Mouse (Mus musculus): ENCODE results near the gene Eps8l3. TPM values are rescaled to one million over a fixed set of nuclear protein-coding genes. Genes with fewer than 3 reads are reported as not detected.

Gene Eps8l3
- polyA plus RNA-seq, 1 experiment from 2014 or later, result not detected

- ATAC-seq (ENCODE audit: low read depth), result no peak
- no peak overlapping the region for H3K27ac ChIP-seq (ENCODE audit: low read depth, low read length)
- 92% methylated on average over 13 of the region's 13 CpGs for WGBS
- no peak overlapping the region for H3K4me3 ChIP-seq (ENCODE audit: low read depth, low read length)
- H3K4me1 ChIP-seq (ENCODE audit: control insufficient read depth, insufficient read depth, low read length), result peaks cover 5% of the 10 kb centered on the region; the same call in 1 of the 2 replicates
- no peaks in the 10 kb centered on the region for H3K27me3 ChIP-seq (ENCODE audit: control insufficient read depth, insufficient read depth, low read length)
- no peaks in the 10 kb centered on the region for H3K36me3 ChIP-seq (ENCODE audit: control insufficient read depth, insufficient read depth, low read length)
- H3K4me2 ChIP-seq (ENCODE audit: low read depth, low read length), result no peak overlapping the region
- no peak overlapping the region for H3K9ac ChIP-seq (replicated peaks; ENCODE audit: low read depth, low read length)
- H3K9me3 ChIP-seq (ENCODE audit: control insufficient read depth, low read length), result no peaks in the 10 kb centered on the region
Measured at GRCm38 (mm10) chr3:107898691-107899090, 21.7 kb downstream of the Eps8l3 start.

GRCm38 (mm10) chr3:107900955-107901673 is 24.1 kb downstream of the Eps8l3 start:
- Histone ChIP-seq H3K27me3 (ENCODE audit: control insufficient read depth, insufficient read depth, low read length) (no peaks in the 10 kb centered on the region), H3K9me3 (ENCODE audit: control insufficient read depth, low read length) (no peaks in the 10 kb centered on the region), H3K9ac (replicated peaks; ENCODE audit: low read depth, low read length) (no peak overlapping the region), H3K27ac (ENCODE audit: low read depth, low read length) (no peak overlapping the region), H3K4me1 (ENCODE audit: control insufficient read depth, insufficient read depth, low read length) (peaks cover 4% of the 10 kb centered on the region; the same call in 1 of the 2 replicates), H3K4me3 (ENCODE audit: low read depth, low read length) (no peak overlapping the region), H3K36me3 (ENCODE audit: control insufficient read depth, insufficient read depth, low read length) (no peaks in the 10 kb centered on the region), H3K4me2 (ENCODE audit: low read depth, low read length) (no peak overlapping the region)
- ATAC-seq (ENCODE audit: low read depth), result no peak
- WGBS, result 70% methylated on average over 11 of the region's 11 CpGs

GRCm38 (mm10) chr3:107905942-107906341 is 28.9 kb downstream of the Eps8l3 start:
- H3K27me3 ChIP-seq (ENCODE audit: control insufficient read depth, insufficient read depth, low read length), result no peaks in the 10 kb centered on the region
- H3K4me1 ChIP-seq (ENCODE audit: control insufficient read depth, insufficient read depth, low read length), result no peaks in the 10 kb centered on the region
- H3K9ac ChIP-seq (replicated peaks; ENCODE audit: low read depth, low read length), result no peak overlapping the region
- H3K4me3 ChIP-seq (ENCODE audit: low read depth, low read length), result no peak overlapping the region
- H3K9me3 ChIP-seq (ENCODE audit: control insufficient read depth, low read length), result no peaks in the 10 kb centered on the region
- no peaks in the 10 kb centered on the region for H3K36me3 ChIP-seq (ENCODE audit: control insufficient read depth, insufficient read depth, low read length)
- H3K4me2 ChIP-seq (ENCODE audit: low read depth, low read length), result no peak overlapping the region
- WGBS, result 62% methylated on average over 6 of the region's 6 CpGs
- ATAC-seq (ENCODE audit: low read depth), result no peak
- no peak overlapping the region for H3K27ac ChIP-seq (ENCODE audit: low read depth, low read length)

GRCm38 (mm10) chr3:107916674-107917073 is 39.6 kb downstream of the Eps8l3 start:
- no peak overlapping the region for H3K4me2 ChIP-seq (ENCODE audit: low read depth, low read length)
- H3K27ac ChIP-seq (ENCODE audit: low read depth, low read length), result no peak overlapping the region
- WGBS, result 88% methylated on average over 15 of the region's 15 CpGs
- no peaks in the 10 kb centered on the region for H3K27me3 ChIP-seq (ENCODE audit: control insufficient read depth, insufficient read depth, low read length)
- H3K9me3 ChIP-seq (ENCODE audit: control insufficient read depth, low read length), result no peaks in the 10 kb centered on the region
- H3K36me3 ChIP-seq (ENCODE audit: control insufficient read depth, insufficient read depth, low read length), result no peaks in the 10 kb centered on the region
- no peak overlapping the region for H3K9ac ChIP-seq (replicated peaks; ENCODE audit: low read depth, low read length)
- no peaks in the 10 kb centered on the region for H3K4me1 ChIP-seq (ENCODE audit: control insufficient read depth, insufficient read depth, low read length)
- no peak for ATAC-seq (ENCODE audit: low read depth)
- no peak overlapping the region for H3K4me3 ChIP-seq (ENCODE audit: low read depth, low read length)

- Histone ChIP-seq H3K4me3 (ENCODE audit: low read depth, low read length) (no peak overlapping the region), H3K9me3 (ENCODE audit: control insufficient read depth, low read length) (no peaks in the 10 kb centered on the region), H3K36me3 (ENCODE audit: control insufficient read depth, insufficient read depth, low read length) (no peaks in the 10 kb centered on the region), H3K27me3 (ENCODE audit: control insufficient read depth, insufficient read depth, low read length) (no peaks in the 10 kb centered on the region), H3K9ac (replicated peaks; ENCODE audit: low read depth, low read length) (no peak overlapping the region), H3K27ac (ENCODE audit: low read depth, low read length) (no peak overlapping the region), H3K4me1 (ENCODE audit: control insufficient read depth, insufficient read depth, low read length) (no peaks in the 10 kb centered on the region), H3K4me2 (ENCODE audit: low read depth, low read length) (no peak overlapping the region)
- no peak for ATAC-seq (ENCODE audit: low read depth)
- 82% methylated on average over 3 of the region's 3 CpGs for WGBS
Measured at GRCm38 (mm10) chr3:107917097-107917496, 40.1 kb downstream of the Eps8l3 start.

- H3K4me3 ChIP-seq (ENCODE audit: low read depth, low read length), result no peak overlapping the region
- no peak overlapping the region for H3K9ac ChIP-seq (replicated peaks; ENCODE audit: low read depth, low read length)
- no peak overlapping the region for H3K4me2 ChIP-seq (ENCODE audit: low read depth, low read length)
- no peaks in the 10 kb centered on the region for H3K4me1 ChIP-seq (ENCODE audit: control insufficient read depth, insufficient read depth, low read length)
- peak; percentile 61; the same call in 1 of the 2 replicates for ATAC-seq (ENCODE audit: low read depth)
- no peaks in the 10 kb centered on the region for H3K27me3 ChIP-seq (ENCODE audit: control insufficient read depth, insufficient read depth, low read length)
- no peaks in the 10 kb centered on the region for H3K36me3 ChIP-seq (ENCODE audit: control insufficient read depth, insufficient read depth, low read length)
- WGBS, result 62% methylated on average over 7 of the region's 7 CpGs
- H3K27ac ChIP-seq (ENCODE audit: low read depth, low read length), result no peak overlapping the region
- H3K9me3 ChIP-seq (ENCODE audit: control insufficient read depth, low read length), result no peaks in the 10 kb centered on the region
Measured at GRCm38 (mm10) chr3:107917783-107918408, 40.9 kb downstream of the Eps8l3 start.

GRCm38 (mm10) chr3:107920348-107920747 is 43.3 kb downstream of the Eps8l3 start:
- Histone ChIP-seq H3K4me3 (ENCODE audit: low read depth, low read length) (no peak overlapping the region), H3K4me1 (ENCODE audit: control insufficient read depth, insufficient read depth, low read length) (no peaks in the 10 kb centered on the region), H3K27me3 (ENCODE audit: control insufficient read depth, insufficient read depth, low read length) (no peaks in the 10 kb centered on the region), H3K4me2 (ENCODE audit: low read depth, low read length) (no peak overlapping the region), H3K36me3 (ENCODE audit: control insufficient read depth, insufficient read depth, low read length) (no peaks in the 10 kb centered on the region), H3K9me3 (ENCODE audit: control insufficient read depth, low read length) (no peaks in the 10 kb centered on the region), H3K9ac (replicated peaks; ENCODE audit: low read depth, low read length) (no peak overlapping the region), H3K27ac (ENCODE audit: low read depth, low read length) (no peak overlapping the region)
- ATAC-seq (ENCODE audit: low read depth), result no peak
- WGBS, result 96% methylated on average over 5 of the region's 5 CpGs

GRCm38 (mm10) chr3:107925335-107925734 is 48.3 kb downstream of the Eps8l3 start:
- ATAC-seq (ENCODE audit: low read depth), result no peak
- Histone ChIP-seq H3K36me3 (ENCODE audit: control insufficient read depth, insufficient read depth, low read length) (no peaks in the 10 kb centered on the region), H3K9me3 (ENCODE audit: control insufficient read depth, low read length) (no peaks in the 10 kb centered on the region), H3K27ac (ENCODE audit: low read depth, low read length) (no peak overlapping the region), H3K4me1 (ENCODE audit: control insufficient read depth, insufficient read depth, low read length) (peaks cover 14% of the 10 kb centered on the region), H3K27me3 (ENCODE audit: control insufficient read depth, insufficient read depth, low read length) (no peaks in the 10 kb centered on the region), H3K4me3 (ENCODE audit: low read depth, low read length) (no peak overlapping the region), H3K4me2 (ENCODE audit: low read depth, low read length) (no peak overlapping the region), H3K9ac (replicated peaks; ENCODE audit: low read depth, low read length) (no peak overlapping the region)
- 92% methylated on average over 3 of the region's 3 CpGs for WGBS

GRCm38 (mm10) chr3:107927841-107928240 is 50.8 kb downstream of the Eps8l3 start:
- no peak for ATAC-seq (ENCODE audit: low read depth)
- H3K4me3 ChIP-seq (ENCODE audit: low read depth, low read length), result no peak overlapping the region
- no peaks in the 10 kb centered on the region for H3K27me3 ChIP-seq (ENCODE audit: control insufficient read depth, insufficient read depth, low read length)
- H3K4me1 ChIP-seq (ENCODE audit: control insufficient read depth, insufficient read depth, low read length), result peaks cover 18% of the 10 kb centered on the region
- no peak overlapping the region for H3K9ac ChIP-seq (replicated peaks; ENCODE audit: low read depth, low read length)
- no peak overlapping the region for H3K4me2 ChIP-seq (ENCODE audit: low read depth, low read length)
- 59% methylated on average over 3 of the region's 3 CpGs for WGBS
- H3K9me3 ChIP-seq (ENCODE audit: control insufficient read depth, low read length), result no peaks in the 10 kb centered on the region
- H3K27ac ChIP-seq (ENCODE audit: low read depth, low read length), result 0 out of 2 replicates have a peak overlapping the region, but pooled peaks have one; percentile 16
- no peaks in the 10 kb centered on the region for H3K36me3 ChIP-seq (ENCODE audit: control insufficient read depth, insufficient read depth, low read length)
